Mouse (Mus musculus) bone marrow macrophage, adult 2 months (primary cell): ENCODE results near the gene Atp2b1.

Experiments used
- CTCF ChIP-seq: IDR thresholded peaks from 2 replicates; pipeline ENCODE4 v1.5.1; 2012; ENCODE audit warnings: low read depth, mild to moderate bottlenecking, low read length, moderate library complexity
- POLR2A ChIP-seq: IDR thresholded peaks from 2 replicates; pipeline ENCODE4 v1.6.1; 2012; ENCODE audit warnings: mild to moderate bottlenecking, low read depth, low read length, borderline replicate concordance

GRCm38 (mm10) chr10:99011084-99011483, 96.9 kb downstream of the Atp2b1 start:
- TF ChIP-seq CTCF (no peak), POLR2A (no peak)
